8 mouse cellular contexts compared by ENCODE assay signal in the genomic region with DNA sequence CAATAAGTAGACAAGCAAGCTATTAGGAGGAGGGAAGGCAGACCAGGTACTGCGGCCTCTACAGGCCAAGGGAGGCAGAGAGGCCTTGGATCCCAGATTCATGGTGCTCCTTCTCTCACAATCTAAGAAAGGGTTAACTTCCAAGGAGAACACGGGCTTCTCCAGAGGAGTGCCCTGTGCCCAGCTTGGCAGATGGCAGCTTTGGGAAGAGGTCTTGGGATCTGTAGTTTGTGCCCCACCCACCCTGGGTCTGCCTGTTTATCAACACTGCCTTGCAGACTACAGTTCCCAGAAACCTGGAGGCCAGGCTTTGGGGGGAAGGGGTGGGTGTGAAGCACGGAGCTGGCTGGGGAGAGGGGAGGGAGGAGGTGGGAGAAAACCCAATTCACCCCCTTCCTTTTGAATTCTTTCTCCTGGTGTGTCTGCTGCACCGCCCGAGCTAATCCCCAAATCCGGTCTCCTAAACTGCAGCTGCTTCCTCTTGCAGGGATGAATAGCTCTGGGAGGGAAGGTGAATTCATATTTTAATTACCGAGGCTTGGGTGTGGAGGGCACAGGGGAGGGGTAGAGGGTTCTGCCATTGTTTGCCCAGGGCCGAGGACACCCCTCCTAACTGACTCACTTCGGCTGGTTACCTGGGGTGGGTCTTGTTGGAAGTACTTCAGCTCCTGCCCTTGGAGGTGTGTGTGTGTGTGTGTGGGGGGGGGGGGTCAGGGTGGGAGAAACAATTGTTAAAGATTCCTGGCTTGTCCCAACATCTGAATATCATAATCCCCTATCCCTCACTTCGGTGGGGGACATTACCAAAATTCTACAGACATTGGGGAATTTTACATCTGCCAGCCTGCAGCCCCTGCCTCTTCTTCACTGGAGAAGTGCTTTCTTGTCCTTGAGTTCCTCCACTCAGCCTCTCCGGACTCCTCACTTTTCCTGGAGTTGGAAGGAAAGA. TPM values are rescaled to one million over a fixed set of nuclear protein-coding genes. Genes with fewer than 3 reads are reported as not detected.
DNase-seq lines count a peak whose midpoint lies in the region; ATAC-seq lines count a peak whose summit lies in the region.

No protein-coding gene starts in this region.

- H3K9ac ChIP-seq in embryonic facial prominence, embryonic 14.5 days (ENCODE audit: low read depth, low read length) = peak overlapping the region; percentile 47

- 6% methylated on average over 11 of the region's 11 CpGs for WGBS in embryonic facial prominence, embryonic 14.5 days

- peaks cover 6% of the 10 kb centered on the region; the same call in 1 of the 2 replicates for H3K27me3 ChIP-seq in embryonic facial prominence, embryonic 14.5 days (replicated peaks; ENCODE audit: control insufficient read depth, insufficient read depth, low read length)

- peaks cover 25% of the 10 kb centered on the region for H3K4me1 ChIP-seq in embryonic facial prominence, embryonic 14.5 days (ENCODE audit: control insufficient read depth, insufficient read depth, low read length)

- H3K4me2 ChIP-seq in embryonic facial prominence, embryonic 14.5 days (ENCODE audit: low read depth, low read length) = peak overlapping the region; percentile 52

- DNase-seq in heart, adult 11 months = peak; percentile 83
- no peak for DNase-seq in heart, postnatal 25 days (ENCODE audit: low spot score)
- DNase-seq in ZHBTc4 (ENCODE audit: low read depth, low spot score) = peak; percentile 98
- DNase-seq in embryonic facial prominence, embryonic 14.5 days (ENCODE audit: low spot score) = peak; percentile 96
- DNase-seq in left cerebral cortex, adult 11 months (ENCODE audit: low spot score) = peak; percentile 80
- peak; percentile 46 for DNase-seq in neural tube, embryonic 10.5 days (ENCODE audit: extremely low spot score, low spot score)
- DNase-seq in adrenal gland, postnatal 25 days = no peak

- ATAC-seq in embryonic facial prominence, embryonic 14.5 days (ENCODE audit: low read depth) = peak; percentile 94
- no peak for ATAC-seq in megakaryocyte progenitor cell, adult 5-6 weeks (replicated peaks; ENCODE audit: poor library complexity)

- H3K4me3 ChIP-seq in embryonic facial prominence, embryonic 14.5 days (ENCODE audit: low read depth, low read length) = peak overlapping the region; percentile 38

- H3K27ac ChIP-seq in embryonic facial prominence, embryonic 14.5 days (replicated peaks; ENCODE audit: low read depth, low read length) = peak overlapping the region; percentile 71

- H3K36me3 ChIP-seq in embryonic facial prominence, embryonic 14.5 days (ENCODE audit: control insufficient read depth, insufficient read depth, low read length) = no peaks in the 10 kb centered on the region

- no peaks in the 10 kb centered on the region for H3K9me3 ChIP-seq in embryonic facial prominence, embryonic 14.5 days (ENCODE audit: control insufficient read depth, low read length)

- intact Hi-C loops in heart, postnatal 25 days (cut with DNase I) = no loop called here

RNA-seq across cellular contexts. Expression of a gene that starts 9.6 kb away (rescaled TPM):
- not detected for total RNA-seq in heart, postnatal 25 days (2021)
- polyA plus RNA-seq in embryonic facial prominence, embryonic 14.5 days (2014; fragmentation: Nextera tagmentation; extraction: Ambion mirVana) = 0.34 and 0.71 TPM in 2 replicates
- not detected in 2 replicates for total RNA-seq in adrenal gland, postnatal 25 days (2021)
- total RNA-seq in megakaryocyte progenitor cell, adult 5-6 weeks (2015) = not detected in 2 replicates
- not detected in 2 replicates for total RNA-seq in megakaryocyte progenitor cell, adult 5-6 weeks (2017)

RNA-seq across cellular contexts. Expression of a gene that starts 9.6 kb away (rescaled TPM):
- total RNA-seq in heart, postnatal 25 days (2021) = not detected
- 0.46 and 2.0 TPM in 2 replicates for polyA plus RNA-seq in embryonic facial prominence, embryonic 14.5 days (2014; fragmentation: Nextera tagmentation; extraction: Ambion mirVana)
- total RNA-seq in adrenal gland, postnatal 25 days (2021) = not detected in 2 replicates
- not detected in 2 replicates for total RNA-seq in megakaryocyte progenitor cell, adult 5-6 weeks (2015)
- total RNA-seq in megakaryocyte progenitor cell, adult 5-6 weeks (2017) = not detected in 2 replicates

RNA-seq across cellular contexts. Expression of a gene that starts 28.7 kb away (rescaled TPM):
- total RNA-seq in heart, postnatal 25 days (2021) = not detected
- not detected in 2 replicates for polyA plus RNA-seq in embryonic facial prominence, embryonic 14.5 days (2014; fragmentation: Nextera tagmentation; extraction: Ambion mirVana)
- not detected in 2 replicates for total RNA-seq in adrenal gland, postnatal 25 days (2021)
- not detected in 2 replicates for total RNA-seq in megakaryocyte progenitor cell, adult 5-6 weeks (2015)
- total RNA-seq in megakaryocyte progenitor cell, adult 5-6 weeks (2017) = not detected in 2 replicates

Comparison
In these comparisons a context has a peak if more than half of its experiments do, and no peak if none do; other contexts are left out.
1. DNase-seq: peak in heart, adult 11 months (single experiment), ZHBTc4 (single experiment), embryonic facial prominence, embryonic 14.5 days (single experiment), left cerebral cortex, adult 11 months (single experiment) and neural tube, embryonic 10.5 days (single experiment); none in heart, postnatal 25 days (single experiment) and adrenal gland, postnatal 25 days (single experiment).